Mouse (Mus musculus): ENCODE results near the gene Gm28047. TPM values are rescaled to one million over a fixed set of nuclear protein-coding genes. Genes with fewer than 3 reads are reported as not detected.

Gm28047 gene
- total RNA-seq, 1 experiment from 2014 or later: not detected

- ATAC-seq (replicated peaks; ENCODE audit: low read depth, poor library complexity, severe bottlenecking): no peak
Measured at GRCm38 (mm10) chr15:102557580-102557979, 67.3 kb downstream of the Gm28047 start.

- ATAC-seq (replicated peaks; ENCODE audit: low read depth, poor library complexity, severe bottlenecking): no peak
Measured at GRCm38 (mm10) chr15:102555581-102555980, 69.3 kb downstream of the Gm28047 start.

GRCm38 (mm10) chr15:102552599-102552998, 72.3 kb downstream of the Gm28047 start:
- ATAC-seq (replicated peaks; ENCODE audit: low read depth, poor library complexity, severe bottlenecking): no peak

- ATAC-seq (replicated peaks; ENCODE audit: low read depth, poor library complexity, severe bottlenecking): no peak
Measured at GRCm38 (mm10) chr15:102547478-102547877, 77.4 kb downstream of the Gm28047 start.

GRCm38 (mm10) chr15:102546677-102547427, 78.0 kb downstream of the Gm28047 start:
- ATAC-seq (replicated peaks; ENCODE audit: low read depth, poor library complexity, severe bottlenecking): no peak

- no peak for ATAC-seq (replicated peaks; ENCODE audit: low read depth, poor library complexity, severe bottlenecking)
Measured at GRCm38 (mm10) chr15:102546246-102546645, 78.6 kb downstream of the Gm28047 start.

GRCm38 (mm10) chr15:102544801-102545200, 80.1 kb downstream of the Gm28047 start:
- no peak for ATAC-seq (replicated peaks; ENCODE audit: low read depth, poor library complexity, severe bottlenecking)

- ATAC-seq (replicated peaks; ENCODE audit: low read depth, poor library complexity, severe bottlenecking): no peak
Measured at GRCm38 (mm10) chr15:102533926-102534325, 90.9 kb downstream of the Gm28047 start.

- no peak for ATAC-seq (replicated peaks; ENCODE audit: low read depth, poor library complexity, severe bottlenecking)
Measured at GRCm38 (mm10) chr15:102532106-102532900, 92.6 kb downstream of the Gm28047 start.

GRCm38 (mm10) chr15:102531586-102531985, 93.3 kb downstream of the Gm28047 start:
- ATAC-seq (replicated peaks; ENCODE audit: low read depth, poor library complexity, severe bottlenecking): no peak

- ATAC-seq (replicated peaks; ENCODE audit: low read depth, poor library complexity, severe bottlenecking): no peak
Measured at GRCm38 (mm10) chr15:102530566-102530965, 94.3 kb downstream of the Gm28047 start.

- ATAC-seq (replicated peaks; ENCODE audit: low read depth, poor library complexity, severe bottlenecking): no peak
Measured at GRCm38 (mm10) chr15:102528396-102528795, 96.5 kb downstream of the Gm28047 start.

GRCm38 (mm10) chr15:102527936-102528335, 96.9 kb downstream of the Gm28047 start:
- ATAC-seq (replicated peaks; ENCODE audit: low read depth, poor library complexity, severe bottlenecking): no peak

GRCm38 (mm10) chr15:102526111-102527002, 98.5 kb downstream of the Gm28047 start:
- no peak for ATAC-seq (replicated peaks; ENCODE audit: low read depth, poor library complexity, severe bottlenecking)

GRCm38 (mm10) chr15:102524892-102525485, 99.9 kb downstream of the Gm28047 start, which contains the start of gene Npff:
TSS of gene Npff (minus strand) at chr15:102524942.
- ATAC-seq (replicated peaks; ENCODE audit: low read depth, poor library complexity, severe bottlenecking): peak; percentile 83

GRCm38 (mm10) chr15:102521480-102521879, 103.4 kb downstream of the Gm28047 start:
- ATAC-seq (replicated peaks; ENCODE audit: low read depth, poor library complexity, severe bottlenecking): no peak

GRCm38 (mm10) chr15:102520416-102520815, 104.5 kb downstream of the Gm28047 start:
- ATAC-seq (replicated peaks; ENCODE audit: low read depth, poor library complexity, severe bottlenecking): no peak

- ATAC-seq (replicated peaks; ENCODE audit: low read depth, poor library complexity, severe bottlenecking): no peak
Measured at GRCm38 (mm10) chr15:102519211-102520141, 105.4 kb downstream of the Gm28047 start.

- ATAC-seq (replicated peaks; ENCODE audit: low read depth, poor library complexity, severe bottlenecking): no peak
Measured at GRCm38 (mm10) chr15:102518859-102519201, 106.0 kb downstream of the Gm28047 start.

Measured in common myeloid progenitor, adult 5-6 weeks (primary cell).